Mouse (Mus musculus): ENCODE data around the gene Clip2.
"Not testable (repeated sequence)": the region's sequence is repeated elsewhere in the genome, so short reads cannot be mapped to it uniquely, and the experiment has no call there.

Gene Clip2

GRCm38 (mm10) chr5:134455914-134456423 is 96.3 kb downstream of the Clip2 start:
- in situ Hi-C loops (cut with MboI; ENCODE audit: low pct_unique_long_range_greater_than_20kb in 1 of 2, low sequenced_read_pairs in 2 of 2, unreplicated experiment in 1 of 2) = loop anchor here in 1 of 2 experiments (5.0 kb wide), 1 partner anchor 69 kb away; no protein-coding TSS in a partner anchor

- in situ Hi-C loops (cut with MboI; ENCODE audit: low pct_unique_long_range_greater_than_20kb in 1 of 2, low sequenced_read_pairs in 2 of 2, unreplicated experiment in 1 of 2) = loop anchor here in 1 of 2 experiments (5.0 kb wide), 1 partner anchor 68 kb away; no protein-coding TSS in a partner anchor
Measured at GRCm38 (mm10) chr5:134455186-134455895, 96.9 kb downstream of the Clip2 start.

- in situ Hi-C loops (cut with MboI; ENCODE audit: low pct_unique_long_range_greater_than_20kb in 1 of 2, low sequenced_read_pairs in 2 of 2, unreplicated experiment in 1 of 2) = no loop called here
Measured at GRCm38 (mm10) chr5:134454421-134454820, 97.8 kb downstream of the Clip2 start.

GRCm38 (mm10) chr5:134453577-134453976 is 98.7 kb downstream of the Clip2 start:
- in situ Hi-C loops (cut with MboI; ENCODE audit: low pct_unique_long_range_greater_than_20kb in 1 of 2, low sequenced_read_pairs in 2 of 2, unreplicated experiment in 1 of 2) = no loop called here

GRCm38 (mm10) chr5:134446755-134447154 is 105.5 kb downstream of the Clip2 start:
- in situ Hi-C loops (cut with MboI; ENCODE audit: low pct_unique_long_range_greater_than_20kb in 1 of 2, low sequenced_read_pairs in 2 of 2, unreplicated experiment in 1 of 2) = not testable (repeated sequence)

- in situ Hi-C loops (cut with MboI; ENCODE audit: low pct_unique_long_range_greater_than_20kb in 1 of 2, low sequenced_read_pairs in 2 of 2, unreplicated experiment in 1 of 2) = no loop called here
Measured at GRCm38 (mm10) chr5:134445895-134446294, 106.3 kb downstream of the Clip2 start.

GRCm38 (mm10) chr5:134445208-134445831 is 106.9 kb downstream of the Clip2 start:
- in situ Hi-C loops (cut with MboI; ENCODE audit: low pct_unique_long_range_greater_than_20kb in 1 of 2, low sequenced_read_pairs in 2 of 2, unreplicated experiment in 1 of 2) = no loop called here

GRCm38 (mm10) chr5:134444473-134444872 is 107.8 kb downstream of the Clip2 start:
- in situ Hi-C loops (cut with MboI; ENCODE audit: low pct_unique_long_range_greater_than_20kb in 1 of 2, low sequenced_read_pairs in 2 of 2, unreplicated experiment in 1 of 2) = no loop called here

- in situ Hi-C loops (cut with MboI; ENCODE audit: low pct_unique_long_range_greater_than_20kb in 1 of 2, low sequenced_read_pairs in 2 of 2, unreplicated experiment in 1 of 2) = no loop called here
Measured at GRCm38 (mm10) chr5:134442066-134442465, 110.2 kb downstream of the Clip2 start.

- in situ Hi-C loops (cut with MboI; ENCODE audit: low pct_unique_long_range_greater_than_20kb in 1 of 2, low sequenced_read_pairs in 2 of 2, unreplicated experiment in 1 of 2) = no loop called here
Measured at GRCm38 (mm10) chr5:134441105-134441504, 111.1 kb downstream of the Clip2 start.

GRCm38 (mm10) chr5:134440098-134440497 is 112.1 kb downstream of the Clip2 start:
- in situ Hi-C loops (cut with MboI; ENCODE audit: low pct_unique_long_range_greater_than_20kb in 1 of 2, low sequenced_read_pairs in 2 of 2, unreplicated experiment in 1 of 2) = no loop called here

- in situ Hi-C loops (cut with MboI; ENCODE audit: low pct_unique_long_range_greater_than_20kb in 1 of 2, low sequenced_read_pairs in 2 of 2, unreplicated experiment in 1 of 2) = no loop called here
Measured at GRCm38 (mm10) chr5:134439481-134439880, 112.8 kb downstream of the Clip2 start.

Data from mouse embryonic stem cell (cell line).